Mouse (Mus musculus): ENCODE measurements around the gene Etfb. TPM values are rescaled to one million over a fixed set of nuclear protein-coding genes. Genes with fewer than 3 reads are reported as not detected.

Gene Etfb
- total RNA-seq, 2 experiments from 2014 or later, result 130 to 201 TPM

- ATAC-seq (ENCODE audit: poor library complexity, severe bottlenecking), result no peak
Measured at GRCm38 (mm10) chr7:43490861-43491260, 47.0 kb downstream of the Etfb start.

DNA sequence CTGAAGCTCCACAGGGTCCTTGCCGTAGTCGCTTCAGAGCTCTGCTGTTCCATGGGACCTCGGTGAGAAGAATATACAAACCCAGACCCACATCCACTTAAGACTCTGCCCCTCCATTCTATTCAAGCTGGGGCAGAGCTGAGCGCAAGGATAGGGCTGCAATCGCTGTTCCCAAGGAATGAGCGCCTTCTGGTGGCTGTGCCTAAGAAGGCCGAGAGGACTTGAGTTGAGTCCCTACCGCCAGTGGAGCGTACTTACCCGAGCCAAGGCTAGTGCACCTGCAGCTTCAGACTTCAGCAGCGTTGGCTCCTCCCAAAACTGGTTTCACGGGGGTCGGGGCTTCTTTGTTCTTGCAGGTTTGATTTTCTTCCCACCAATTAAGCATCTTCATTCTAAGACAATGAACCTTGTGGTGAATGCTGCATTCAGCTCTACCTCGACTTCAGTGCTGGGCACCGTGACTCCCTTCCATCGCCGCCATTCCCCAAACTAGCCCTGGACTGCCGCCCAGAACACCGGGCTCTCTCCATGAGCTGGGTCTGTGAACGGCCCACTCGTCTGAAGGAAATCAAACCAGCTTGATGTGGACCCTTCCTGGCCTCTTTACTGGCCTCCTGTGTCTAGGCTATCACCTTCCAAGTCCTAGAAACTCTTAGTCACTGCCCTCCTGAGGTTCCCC lies 51.6 kb downstream of the Etfb start:
- peak; percentile 87 for ATAC-seq (ENCODE audit: poor library complexity, severe bottlenecking)

Other genes with a start within 250 kb of the Etfb start
- 19.6 and 23.7 TPM in 2 replicates for gene Zfp715, start 130.8 kb upstream of the Etfb start, total RNA-seq (2015)
- gene Zfp715, start 130.8 kb upstream of the Etfb start, total RNA-seq (2017), result 15.9 and 23.5 TPM in 2 replicates
- 9.6 and 9.9 TPM in 2 replicates for gene Siglecf, start 92.7 kb upstream of the Etfb start, total RNA-seq (2015)
- 6.5 and 8.7 TPM in 2 replicates for gene Siglecf, start 92.7 kb upstream of the Etfb start, total RNA-seq (2017)
- gene Siglecg, start 35.9 kb upstream of the Etfb start, total RNA-seq (2015), result 13.9 and 14.7 TPM in 2 replicates
- 11.1 and 12.3 TPM in 2 replicates for gene Siglecg, start 35.9 kb upstream of the Etfb start, total RNA-seq (2017)
- not detected in 2 replicates for gene Lim2, start 16.4 kb upstream of the Etfb start, total RNA-seq (2015)
- not detected in 2 replicates for gene Lim2, start 16.4 kb upstream of the Etfb start, total RNA-seq (2017)
- gene Nkg7, start 7.0 kb upstream of the Etfb start, total RNA-seq (2015), result 41.6 and 53.1 TPM in 2 replicates
- gene Nkg7, start 7.0 kb upstream of the Etfb start, total RNA-seq (2017), result 13.1 and 23.4 TPM in 2 replicates
- gene Cldnd2, start 3.3 kb upstream of the Etfb start, total RNA-seq (2015), result not detected in 2 replicates
- not detected in 2 replicates for gene Cldnd2, start 3.3 kb upstream of the Etfb start, total RNA-seq (2017)
- not detected in 2 replicates for gene Gm45233, start within 50 bp of the Etfb start, total RNA-seq (2015)
- 1.8 and 3.1 TPM in 2 replicates for gene Gm45233, start within 50 bp of the Etfb start, total RNA-seq (2017)
- 2.9 and 3.1 TPM in 2 replicates for gene Vsig10l, start 19.1 kb downstream of the Etfb start, total RNA-seq (2015)
- gene Vsig10l, start 19.1 kb downstream of the Etfb start, total RNA-seq (2017), result 2.7 and 4.5 TPM in 2 replicates
- not detected in 2 replicates for gene Iglon5, start 46.0 kb downstream of the Etfb start, total RNA-seq (2015)
- not detected in 2 replicates for gene Iglon5, start 46.0 kb downstream of the Etfb start, total RNA-seq (2017)
- gene 4931406B18Rik, start 61.9 kb downstream of the Etfb start, total RNA-seq (2015), result not detected in 2 replicates
- gene 4931406B18Rik, start 61.9 kb downstream of the Etfb start, total RNA-seq (2017), result not detected in 2 replicates
- 80.0 and 80.1 TPM in 2 replicates for gene Cd33, start 100.3 kb downstream of the Etfb start, total RNA-seq (2015)
- gene Cd33, start 100.3 kb downstream of the Etfb start, total RNA-seq (2017), result 36.3 and 48.1 TPM in 2 replicates
- 6.3 and 8.1 TPM in 2 replicates for gene Zfp658, start 118.2 kb downstream of the Etfb start, total RNA-seq (2015)
- gene Zfp658, start 118.2 kb downstream of the Etfb start, total RNA-seq (2017), result 6.9 and 7.4 TPM in 2 replicates
- gene Zfp719, start 135.5 kb downstream of the Etfb start, total RNA-seq (2015), result 7.1 and 13.3 TPM in 2 replicates
- 6.9 and 9.3 TPM in 2 replicates for gene Zfp719, start 135.5 kb downstream of the Etfb start, total RNA-seq (2017)
- gene Zfp819, start 163.1 kb downstream of the Etfb start, total RNA-seq (2015), result not detected in 2 replicates
- not detected in 2 replicates for gene Zfp819, start 163.1 kb downstream of the Etfb start, total RNA-seq (2017)
- not detected in 2 replicates for gene Ceacam18, start 190.6 kb downstream of the Etfb start, total RNA-seq (2015)
- gene Ceacam18, start 190.6 kb downstream of the Etfb start, total RNA-seq (2017), result not detected in 2 replicates
- 41.6 and 46.2 TPM in 2 replicates for gene Siglece, start 216.1 kb downstream of the Etfb start, total RNA-seq (2015)
- gene Siglece, start 216.1 kb downstream of the Etfb start, total RNA-seq (2017), result 22.1 and 29.7 TPM in 2 replicates
- gene Ctu1, start 227.9 kb downstream of the Etfb start, total RNA-seq (2015), result 4.7 and 5.3 TPM in 2 replicates
- 3.7 and 3.9 TPM in 2 replicates for gene Ctu1, start 227.9 kb downstream of the Etfb start, total RNA-seq (2017)
- not detected in 2 replicates for gene Klk14, start 246.3 kb downstream of the Etfb start, total RNA-seq (2015)
- gene Klk14, start 246.3 kb downstream of the Etfb start, total RNA-seq (2017), result not detected in 2 replicates